Mouse (Mus musculus) granulocyte monocyte progenitor cell, adult 5-6 weeks (primary cell): ENCODE data around the gene Ccdc167. TPM values are rescaled to one million over a fixed set of nuclear protein-coding genes. Genes with fewer than 3 reads are reported as not detected.

Experiments used
- ATAC-seq: replicated peaks from 2 replicates; pipeline ENCODE4 v1.8.0; 2016; ENCODE audit warnings: mild to moderate bottlenecking, moderate TSS enrichment, inconsistent platforms; ENCODE audit not compliant: poor library complexity, severe bottlenecking
- total RNA-seq, 2 experiments: library from RNA; stranded (forward) in 1 of 2; stranded (reverse) in 1 of 2; fragments of 200-712, 200-1000 nt in 1 of 2; fragments of >200 nt in 1 of 2; fragmentation: Nextera tagmentation in 1 of 2; gene quantifications; 2 replicates each; pipeline ENCODE4 v1.2.3; 2014 to 2017

Gene Ccdc167
- total RNA-seq, 2 experiments from 2014 or later = 8.9 to 22.8 TPM

GRCm38 (mm10) chr17:29658249-29658648, 58.6 kb downstream of the Ccdc167 start:
- ATAC-seq = no peak

GRCm38 (mm10) chr17:29642219-29642618, 74.6 kb downstream of the Ccdc167 start:
- ATAC-seq = no peak

GRCm38 (mm10) chr17:29640971-29641370, 75.9 kb downstream of the Ccdc167 start:
- no peak for ATAC-seq

- no peak; the same call in 1 of the 2 replicates for ATAC-seq
Measured at GRCm38 (mm10) chr17:29637895-29638294, 78.9 kb downstream of the Ccdc167 start.

- ATAC-seq = no peak
Measured at GRCm38 (mm10) chr17:29637377-29637776, 79.5 kb downstream of the Ccdc167 start.

Other genes starting within 250 kb of the Ccdc167 start
- 33.0 and 59.6 TPM in 2 replicates for gene Pim1, start 226.3 kb downstream of the Ccdc167 start, total RNA-seq (2014; fragmentation: Nextera tagmentation)
- gene Pim1, start 226.3 kb downstream of the Ccdc167 start, total RNA-seq (2017) = 89.9 and 94.0 TPM in 2 replicates
- gene Gm17657, start 167.4 kb downstream of the Ccdc167 start, total RNA-seq (2014; fragmentation: Nextera tagmentation) = 0.47 TPM in 1 of 2 replicates, not detected in the other
- gene Gm17657, start 167.4 kb downstream of the Ccdc167 start, total RNA-seq (2017) = not detected in 2 replicates
- 24.8 and 34.1 TPM in 2 replicates for gene Tbc1d22b, start 167.3 kb downstream of the Ccdc167 start, total RNA-seq (2014; fragmentation: Nextera tagmentation)
- 8.3 and 10.2 TPM in 2 replicates for gene Tbc1d22b, start 167.3 kb downstream of the Ccdc167 start, total RNA-seq (2017)
- not detected in 2 replicates for gene Tmem217, start 164.7 kb downstream of the Ccdc167 start, total RNA-seq (2014; fragmentation: Nextera tagmentation)
- not detected in 2 replicates for gene Tmem217, start 164.7 kb downstream of the Ccdc167 start, total RNA-seq (2017)
- gene Rnf8, start 102.3 kb downstream of the Ccdc167 start, total RNA-seq (2014; fragmentation: Nextera tagmentation) = 42.3 and 44.2 TPM in 2 replicates
- gene Rnf8, start 102.3 kb downstream of the Ccdc167 start, total RNA-seq (2017) = 34.7 and 48.5 TPM in 2 replicates
- gene Gm28043, start 102.2 kb downstream of the Ccdc167 start, total RNA-seq (2014; fragmentation: Nextera tagmentation) = 2.7 and 5.4 TPM in 2 replicates
- gene Gm28043, start 102.2 kb downstream of the Ccdc167 start, total RNA-seq (2017) = 5.2 and 6.1 TPM in 2 replicates
- 33.2 and 69.7 TPM in 2 replicates for gene Cmtr1, start 56.4 kb downstream of the Ccdc167 start, total RNA-seq (2014; fragmentation: Nextera tagmentation)
- 144 and 178 TPM in 2 replicates for gene Cmtr1, start 56.4 kb downstream of the Ccdc167 start, total RNA-seq (2017)